Mouse (Mus musculus) c-Kit-positive CD71-positive TER-119-positive erythroid progenitor cells, embryonic 14.5 days (primary cell): Measurements from ENCODE around the gene Cnksr1.
A peak's percentile ranks its signal among the peaks of the same experiment; 100 is the strongest.

ENCODE experiments used
- DNase-seq: peaks from one replicate; pipeline ENCODE4 v3.0.0-alpha.2; 2013; ENCODE audit warnings: low spot score

Cnksr1 gene

GRCm38 (mm10) chr4:134252911-134253721 lies 14.9 kb upstream of the Cnksr1 start:
- DNase-seq, result no peak

- no peak for DNase-seq
Observed at GRCm38 (mm10) chr4:134252131-134252910, 14.1 kb upstream of the Cnksr1 start.

- no peak for DNase-seq
Observed at GRCm38 (mm10) chr4:134251241-134252130, 13.3 kb upstream of the Cnksr1 start.

- DNase-seq, result no peak
Observed at GRCm38 (mm10) chr4:134250930-134251240, 12.7 kb upstream of the Cnksr1 start.

GRCm38 (mm10) chr4:134250116-134250929 lies 12.1 kb upstream of the Cnksr1 start:
- no peak for DNase-seq

GRCm38 (mm10) chr4:134249651-134250050 lies 11.5 kb upstream of the Cnksr1 start:
- no peak for DNase-seq

GRCm38 (mm10) chr4:134246719-134247258 lies 8.6 kb upstream of the Cnksr1 start, which contains the start of gene Gm30191:
Gene Gm30191, plus strand, starts transcription at chr4:134246935.
- no peak for DNase-seq

GRCm38 (mm10) chr4:134246256-134246655 lies 8.1 kb upstream of the Cnksr1 start:
- DNase-seq, result no peak

- DNase-seq, result peak; percentile 90
Observed at GRCm38 (mm10) chr4:134245148-134245843, 7.1 kb upstream of the Cnksr1 start, which contains the start of gene Zfp593. Gene Zfp593, minus strand, starts transcription at chr4:134245592.

- DNase-seq, result no peak
Observed at GRCm38 (mm10) chr4:134243516-134244250, 5.5 kb upstream of the Cnksr1 start, which contains the start of gene E130218I03Rik. Gene E130218I03Rik, plus strand, starts transcription at chr4:134243662.

GRCm38 (mm10) chr4:134238686-134239085 lies 487 bp upstream of the Cnksr1 start:
- DNase-seq, result no peak

- no peak for DNase-seq
Observed at GRCm38 (mm10) chr4:134237582-134238278, 469 bp downstream of the Cnksr1 start.

- no peak for DNase-seq
Observed at GRCm38 (mm10) chr4:134234876-134235275, 3.3 kb downstream of the Cnksr1 start.

GRCm38 (mm10) chr4:134230431-134230830 lies 7.8 kb downstream of the Cnksr1 start:
- no peak for DNase-seq

GRCm38 (mm10) chr4:134227194-134227593 lies 11.0 kb downstream of the Cnksr1 start, which contains the start of gene Catsper4:
Gene Catsper4, minus strand, starts transcription at chr4:134227383.
- no peak for DNase-seq

GRCm38 (mm10) chr4:134222793-134223600 lies 15.2 kb downstream of the Cnksr1 start:
- DNase-seq, result no peak

GRCm38 (mm10) chr4:134206488-134207053 lies 31.6 kb downstream of the Cnksr1 start:
- no peak for DNase-seq
